Mouse (Mus musculus) adipocyte (in vitro differentiated cells): ENCODE measurements around the gene Pheta1.

Experiments used
- DNase-seq: peaks from one replicate; pipeline ENCODE4 v3.0.0-alpha.2; 2016; ENCODE audit warnings: low spot score

Gene Pheta1

GRCm38 (mm10) chr5:121889819-121890362, 41.1 kb downstream of the Pheta1 start:
- DNase-seq, result no peak

- DNase-seq, result no peak
Measured at GRCm38 (mm10) chr5:121890925-121891324, 42.1 kb downstream of the Pheta1 start.

GRCm38 (mm10) chr5:121892281-121892680, 43.5 kb downstream of the Pheta1 start:
- no peak for DNase-seq

GRCm38 (mm10) chr5:121893581-121893980, 44.8 kb downstream of the Pheta1 start:
- DNase-seq, result peak; percentile 46

- DNase-seq, result no peak
Measured at GRCm38 (mm10) chr5:121894647-121895046, 45.9 kb downstream of the Pheta1 start.

GRCm38 (mm10) chr5:121895117-121895756, 46.5 kb downstream of the Pheta1 start:
- no peak for DNase-seq

GRCm38 (mm10) chr5:121902809-121903745, 54.3 kb downstream of the Pheta1 start:
- DNase-seq, result no peak
